Mouse (Mus musculus) kidney, embryonic 14.5 days (tissue): ENCODE measurements at regions not wholly inside any gene's neighbourhood (a gene's known extent, or its start where the extent isn't known, plus 50 kb on each side); places are given as distances from the start of the nearest gene placed in this dataset.

Experiments
- ATAC-seq: fragments of 200-750 bp; cut with Nextera tagmentation; 2 replicates; pipeline ENCODE4 v1.8.0; 2017; ENCODE audit warnings: moderate number of reproducible peaks, mild to moderate bottlenecking, moderate TSS enrichment, moderate library complexity; ENCODE audit not compliant: low FRiP score, low TSS enrichment
- H3K27ac ChIP-seq: fragments of 300-500 bp; sonication (generic); 2 replicates; pipeline ENCODE4 v1.5.1; 2014; ENCODE audit warnings: low read depth, mild to moderate bottlenecking, low read length, moderate library complexity, mixed read lengths
- H3K27me3 ChIP-seq: fragments of 300-500 bp; sonication (generic); 2 replicates; pipeline ENCODE4 v1.6.1; 2014; ENCODE audit warnings: mild to moderate bottlenecking, low read length; ENCODE audit not compliant: control insufficient read depth, insufficient read depth
- H3K36me3 ChIP-seq: fragments of 300-500 bp; sonication (generic); 2 replicates; pipeline ENCODE4 v1.6.1; 2014; ENCODE audit warnings: low read length, mixed read lengths; ENCODE audit not compliant: control insufficient read depth, insufficient read depth
- H3K4me1 ChIP-seq: fragments of 300-500 bp; sonication (generic); 2 replicates; pipeline ENCODE4 v1.6.1; 2014; ENCODE audit warnings: low read length, mixed read lengths; ENCODE audit not compliant: control insufficient read depth, insufficient read depth
- H3K4me2 ChIP-seq: fragments of 300-500 bp; sonication (generic); replicated peaks from 2 replicates; pipeline ENCODE4 v1.6.1; 2014; ENCODE audit warnings: low read depth, mild to moderate bottlenecking, low read length
- H3K4me3 ChIP-seq: fragments of 300-500 bp; sonication (generic); 2 replicates; pipeline ENCODE4 v1.5.1; 2014; ENCODE audit warnings: mild to moderate bottlenecking, low read length
- H3K9ac ChIP-seq: fragments of 300-500 bp; sonication (generic); 2 replicates; pipeline ENCODE4 v1.6.1; 2014; ENCODE audit warnings: low read depth, mild to moderate bottlenecking, low read length, moderate library complexity
- H3K9me3 ChIP-seq: fragments of 300-500 bp; sonication (generic); 2 replicates; pipeline ENCODE4 v1.6.1; 2016; ENCODE audit warnings: low read length; ENCODE audit not compliant: control insufficient read depth
- WGBS: fragments of 180-500 bp; shearing (Covaris S2); extraction: QIAGEN DNeasy Blood & Tissue Kit; methylation state at CpG from one replicate; pipeline ENCODE4 v1.1.7; 2014; 5-methylcytosine and 5-hydroxymethylcytosine counted together

DNA sequence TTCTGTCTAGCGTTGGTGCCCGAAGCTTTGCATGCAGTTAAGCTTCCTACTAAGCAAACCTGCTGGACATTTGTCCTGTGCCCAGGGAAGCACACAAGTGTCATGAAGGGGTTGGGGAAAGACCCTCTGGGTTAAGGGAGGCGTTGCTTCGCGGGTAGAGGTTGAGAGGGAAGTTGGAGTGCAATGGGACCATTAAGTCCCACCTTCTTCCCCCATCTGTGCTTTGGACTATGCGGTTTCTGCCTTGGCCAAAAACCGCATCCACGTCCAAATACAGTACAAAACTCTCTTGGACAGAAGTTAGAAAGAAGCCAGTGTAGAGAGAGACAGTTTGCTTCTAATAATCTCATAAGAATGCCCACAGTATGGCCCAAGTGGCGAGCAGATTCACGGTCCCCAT is 176.1 kb upstream of the Topaz1 start:
- peaks cover 86% of the 10 kb centered on the region for H3K27me3 ChIP-seq
- no peak for ATAC-seq
- 0 out of 2 replicates have a peak overlapping the region, but pooled peaks have one; percentile 53 for H3K4me3 ChIP-seq
- H3K27ac ChIP-seq: no peak overlapping the region
- no peaks in the 10 kb centered on the region for H3K9me3 ChIP-seq
- H3K4me1 ChIP-seq: peaks cover 19% of the 10 kb centered on the region; the same call in 1 of the 2 replicates
- 6% methylated on average over 10 of the region's 10 CpGs for WGBS
- no peak overlapping the region for H3K9ac ChIP-seq
- H3K4me2 ChIP-seq: no peak overlapping the region
- H3K36me3 ChIP-seq: no peaks in the 10 kb centered on the region

DNA sequence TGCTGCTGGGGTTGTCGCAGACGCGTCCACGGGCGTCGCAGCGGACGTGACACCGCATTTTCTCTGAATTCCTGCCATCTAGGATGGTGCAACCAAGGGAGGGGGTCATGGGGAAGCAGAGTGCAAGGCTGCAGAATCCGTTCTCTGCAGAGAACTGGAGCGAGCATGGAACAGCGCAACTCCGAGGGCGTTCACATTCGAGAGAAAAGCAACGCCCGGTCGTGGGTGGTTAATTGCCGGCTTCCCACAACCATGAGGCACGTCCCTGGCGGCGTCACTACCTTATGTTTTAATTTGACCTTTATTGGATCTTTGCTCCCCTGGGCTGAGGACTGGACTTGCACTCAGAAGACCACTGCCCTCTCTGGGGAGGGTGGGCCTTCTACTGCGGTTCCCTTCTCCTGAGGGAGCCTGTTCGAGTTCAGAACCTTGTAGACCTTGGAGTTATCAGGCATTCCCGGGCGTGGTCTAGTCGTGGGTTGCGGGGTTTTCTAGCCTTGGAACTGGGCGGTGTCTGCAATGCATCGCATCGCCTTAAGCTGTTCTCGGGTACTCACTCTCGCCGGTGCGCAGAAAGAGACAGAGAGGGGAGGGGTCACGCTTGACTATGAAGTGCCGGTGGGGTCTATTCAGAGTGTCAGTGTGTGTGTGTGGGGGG is 175.6 kb upstream of the Topaz1 start:
- H3K4me3 ChIP-seq: peak overlapping the region; percentile 53
- no peak overlapping the region for H3K9ac ChIP-seq
- ATAC-seq: peak; percentile 1; the same call in 1 of the 2 replicates
- peak overlapping the region; percentile 95 for H3K4me2 ChIP-seq
- no peaks in the 10 kb centered on the region for H3K9me3 ChIP-seq
- H3K4me1 ChIP-seq: peaks cover 19% of the 10 kb centered on the region; the same call in 1 of the 2 replicates
- under 1% methylated on average over 37 of the region's 37 CpGs for WGBS
- H3K27me3 ChIP-seq: peaks cover 87% of the 10 kb centered on the region
- H3K36me3 ChIP-seq: no peaks in the 10 kb centered on the region
- no peak overlapping the region for H3K27ac ChIP-seq

DNA sequence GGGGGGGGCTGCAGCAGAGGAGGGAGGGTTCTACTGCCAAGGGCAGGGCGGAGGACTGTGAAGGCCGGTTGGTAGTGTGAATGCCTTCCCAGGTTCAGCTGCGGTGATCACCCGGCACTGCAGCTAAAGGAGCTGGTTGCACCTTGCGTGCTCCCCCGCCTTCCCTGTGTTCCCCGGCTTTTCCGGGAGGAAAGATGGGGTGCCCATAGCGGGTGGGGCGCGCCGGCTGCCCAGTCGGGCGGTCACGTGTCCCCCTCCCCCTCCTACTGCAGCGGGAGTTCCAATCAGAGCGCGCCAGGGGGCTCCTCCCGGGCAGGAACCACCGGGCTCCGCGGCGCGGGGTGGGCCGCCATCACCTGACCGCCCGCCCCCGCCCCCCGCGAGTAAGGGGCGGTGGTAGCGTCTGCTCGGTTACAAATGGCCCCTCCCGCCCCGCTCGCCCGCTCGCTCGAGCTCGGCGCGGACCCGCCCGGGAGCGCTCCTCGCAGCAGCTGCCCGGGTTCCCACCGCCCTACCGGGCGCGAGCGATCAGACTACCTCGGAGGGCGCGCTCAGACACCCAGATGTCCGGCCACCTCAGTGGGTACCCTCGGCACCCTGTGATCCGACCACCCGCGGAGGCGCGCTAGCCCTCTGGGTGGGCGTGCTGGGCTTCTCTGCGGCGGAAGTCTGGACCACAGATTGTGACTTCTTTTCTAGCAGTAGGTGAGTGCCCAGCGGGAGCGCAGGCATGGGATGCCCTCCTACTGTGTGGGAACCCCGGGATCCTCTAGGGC is 174.9 kb upstream of the Topaz1 start:
- H3K27me3 ChIP-seq: peaks cover 87% of the 10 kb centered on the region
- peaks cover 19% of the 10 kb centered on the region; the same call in 1 of the 2 replicates for H3K4me1 ChIP-seq
- no peaks in the 10 kb centered on the region for H3K36me3 ChIP-seq
- peak overlapping the region; percentile 53 for H3K4me3 ChIP-seq
- WGBS: under 1% methylated on average over 31 of the region's 68 CpGs
- no peaks in the 10 kb centered on the region for H3K9me3 ChIP-seq
- H3K9ac ChIP-seq: peak overlapping the region; percentile 40
- peak overlapping the region; percentile 95 for H3K4me2 ChIP-seq
- no peak overlapping the region for H3K27ac ChIP-seq
- peak; percentile 91 for ATAC-seq

GRCm38 (mm10) chr9:122572836-122573267 is 174.3 kb upstream of the Topaz1 start:
- Histone ChIP-seq H3K36me3 (no peaks in the 10 kb centered on the region), H3K9me3 (no peaks in the 10 kb centered on the region), H3K4me3 (peak overlapping the region; percentile 53), H3K27ac (no peak overlapping the region), H3K9ac (no peak overlapping the region; the same call in 1 of the 2 replicates), H3K27me3 (peaks cover 81% of the 10 kb centered on the region), H3K4me2 (peak overlapping the region; percentile 95), H3K4me1 (peaks cover 19% of the 10 kb centered on the region; the same call in 1 of the 2 replicates)
- 2% methylated on average over 13 of the region's 13 CpGs for WGBS
- no peak for ATAC-seq

DNA sequence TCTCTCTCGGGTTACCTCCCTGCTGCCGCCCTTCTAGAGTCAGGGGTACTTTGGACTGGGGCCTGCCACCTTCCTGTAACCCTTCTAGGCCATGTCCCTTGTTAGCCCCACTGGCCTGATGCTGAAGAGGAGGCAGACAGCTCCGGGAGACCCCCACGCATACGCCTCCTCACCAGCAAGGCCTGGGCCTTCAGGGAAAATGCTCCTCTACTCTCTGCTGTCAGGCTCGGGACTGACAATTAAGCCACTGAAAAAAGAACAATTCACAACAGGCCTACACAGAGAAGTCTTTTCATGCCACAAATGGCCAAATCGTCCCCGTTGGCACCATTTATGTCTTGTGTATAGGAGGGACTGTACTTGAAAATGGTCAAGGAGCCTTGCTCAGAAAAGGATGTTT is 161.9 kb upstream of the Topaz1 start:
- 59% methylated on average over 8 of the region's 8 CpGs for WGBS
- Histone ChIP-seq H3K4me3 (no peak overlapping the region), H3K9me3 (no peaks in the 10 kb centered on the region), H3K36me3 (no peaks in the 10 kb centered on the region), H3K9ac (no peak overlapping the region), H3K4me1 (no peaks in the 10 kb centered on the region), H3K27ac (no peak overlapping the region), H3K27me3 (no peaks in the 10 kb centered on the region), H3K4me2 (no peak overlapping the region)
- ATAC-seq: no peak

DNA sequence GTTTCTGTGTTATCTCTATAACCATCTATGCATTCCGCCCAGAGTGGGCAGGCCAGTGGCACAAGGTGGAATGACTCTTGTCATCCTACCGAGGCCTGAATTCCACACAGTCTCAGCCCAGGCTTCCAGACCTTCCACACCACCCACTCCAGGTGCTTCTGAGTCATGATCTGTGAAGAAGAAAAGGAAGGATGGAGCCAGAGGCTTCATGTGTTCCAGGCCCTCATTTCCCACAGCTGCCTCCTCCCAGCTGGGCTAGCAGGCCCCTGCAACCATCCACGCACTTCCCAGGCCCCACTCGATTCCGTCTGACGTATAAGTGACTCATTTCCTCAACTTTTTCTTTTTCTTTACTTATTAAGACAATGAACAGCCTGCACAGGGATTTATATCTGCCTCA is 160.7 kb upstream of the Topaz1 start:
- ATAC-seq: no peak
- H3K4me1 ChIP-seq: no peaks in the 10 kb centered on the region
- no peaks in the 10 kb centered on the region for H3K27me3 ChIP-seq

GRCm38 (mm10) chr9:122586986-122587385 is 160.2 kb upstream of the Topaz1 start:
- Histone ChIP-seq H3K4me3 (no peak overlapping the region), H3K4me2 (no peak overlapping the region), H3K4me1 (no peaks in the 10 kb centered on the region), H3K27ac (no peak overlapping the region), H3K9ac (no peak overlapping the region), H3K27me3 (no peaks in the 10 kb centered on the region), H3K9me3 (no peaks in the 10 kb centered on the region), H3K36me3 (no peaks in the 10 kb centered on the region)
- 74% methylated on average over 5 of the region's 5 CpGs for WGBS
- no peak for ATAC-seq

More for the DNA sequence above, 160.7 kb upstream of the Topaz1 start:
- Histone ChIP-seq H3K9me3 (no peaks in the 10 kb centered on the region), H3K36me3 (no peaks in the 10 kb centered on the region), H3K27ac (no peak overlapping the region), H3K4me2 (no peak overlapping the region), H3K4me3 (no peak overlapping the region), H3K9ac (no peak overlapping the region)
- 75% methylated on average over 6 of the region's 6 CpGs for WGBS

- no peak overlapping the region for H3K4me2 ChIP-seq
- H3K9me3 ChIP-seq: no peaks in the 10 kb centered on the region
- H3K27ac ChIP-seq: no peak overlapping the region
- no peaks in the 10 kb centered on the region for H3K36me3 ChIP-seq
- WGBS: 82% methylated on average over 8 of the region's 8 CpGs
- H3K27me3 ChIP-seq: peaks cover 7% of the 10 kb centered on the region; the same call in 1 of the 2 replicates
- ATAC-seq: no peak
- no peaks in the 10 kb centered on the region for H3K4me1 ChIP-seq
- no peak overlapping the region for H3K4me3 ChIP-seq
- no peak overlapping the region for H3K9ac ChIP-seq
Observed at GRCm38 (mm10) chr9:122588246-122588645, 158.9 kb upstream of the Topaz1 start.
